Mouse (Mus musculus) intestine, embryonic 14.5 days (tissue): ENCODE data around the gene Spin2c. TPM values are rescaled to one million over a fixed set of nuclear protein-coding genes. Genes with fewer than 3 reads are reported as not detected.

ENCODE experiments used
- ATAC-seq: fragments of 200-750 bp; cut with Nextera tagmentation; replicated peaks from 2 replicates; pipeline ENCODE4 v1.8.0; 2017; ENCODE audit warnings: low read depth, moderate number of reproducible peaks, moderate TSS enrichment, moderate library complexity; ENCODE audit not compliant: low FRiP score, low TSS enrichment
- DNase-seq: peaks from one replicate; pipeline ENCODE4 v3.0.0-alpha.2; 2018; ENCODE audit warnings: low spot score
- H3K27ac ChIP-seq: fragments of 300-500 bp; sonication (generic); 2 replicates; pipeline ENCODE4 v1.5.1; 2014; ENCODE audit warnings: low read depth, mild to moderate bottlenecking, control low read depth
- H3K27me3 ChIP-seq: fragments of 300-500 bp; sonication (generic); replicated peaks from 2 replicates; pipeline ENCODE4 v1.6.1; 2014; ENCODE audit warnings: low read length, control low read depth; ENCODE audit not compliant: control insufficient read depth, insufficient read depth
- H3K36me3 ChIP-seq: fragments of 300-500 bp; sonication (generic); 2 replicates; pipeline ENCODE4 v1.6.1; 2014; ENCODE audit warnings: low read length, control low read depth; ENCODE audit not compliant: control insufficient read depth, insufficient read depth
- H3K4me1 ChIP-seq: fragments of 300-500 bp; sonication (generic); replicated peaks from 2 replicates; pipeline ENCODE4 v1.6.1; 2014; ENCODE audit warnings: low read length, control low read depth, mixed read lengths; ENCODE audit not compliant: control insufficient read depth, insufficient read depth
- H3K4me2 ChIP-seq: fragments of 300-500 bp; sonication (generic); 2 replicates; pipeline ENCODE4 v1.6.1; 2014; ENCODE audit warnings: low read length
- H3K4me3 ChIP-seq: fragments of 300-500 bp; sonication (generic); 2 replicates; pipeline ENCODE4 v1.5.1; 2014; ENCODE audit warnings: low read depth, low read length, control low read depth, mixed read lengths
- H3K9ac ChIP-seq: fragments of 300-500 bp; sonication (generic); 2 replicates; pipeline ENCODE4 v1.6.1; 2014; ENCODE audit warnings: mild to moderate bottlenecking, low read length
- H3K9me3 ChIP-seq: fragments of 300-500 bp; sonication (generic); 2 replicates; pipeline ENCODE4 v1.6.1; 2016; ENCODE audit warnings: low read length, control low read depth; ENCODE audit not compliant: control insufficient read depth
- WGBS: fragments of 180-500 bp; shearing (Covaris S2); extraction: QIAGEN DNeasy Blood & Tissue Kit; methylation state at CpG from one replicate; pipeline ENCODE4 v1.1.7; 2014; 5-methylcytosine and 5-hydroxymethylcytosine counted together
- polyA plus RNA-seq: library from polyadenylated mRNA; unstranded; fragments of >200 nt; fragmentation: Nextera tagmentation; extraction: Ambion mirVana; gene quantifications from 2 replicates; pipeline ENCODE4 v1.2.1, GENCODE M21; 2014

Gene Spin2c
- 16.9 and 21.8 TPM in 2 replicates for polyA plus RNA-seq

GRCm38 (mm10) chrX:153831951-153832561, at the start of gene Spin2c:
Spin2c (plus strand) TSS chrX:153832225.
- H3K4me2 ChIP-seq, result peak within 1 kb of the TSS; percentile 47
- no peaks in the 10 kb centered on the region for H3K4me1 ChIP-seq
- DNase-seq (peak; percentile 75), ATAC-seq (peak; percentile 96)
- 11% methylated on average over 22 of the region's 23 CpGs for WGBS
- H3K9me3 ChIP-seq, result no peaks in the 10 kb centered on the region
- H3K27ac ChIP-seq, result peak within 1 kb of the TSS; percentile 64
- no peaks in the 10 kb centered on the region for H3K27me3 ChIP-seq
- H3K9ac ChIP-seq, result peak within 1 kb of the TSS; percentile 38
- no peaks in the 10 kb centered on the region for H3K36me3 ChIP-seq
- H3K4me3 ChIP-seq, result peak within 1 kb of the TSS; percentile 51

GRCm38 (mm10) chrX:153832606-153833005, 581 bp downstream of the Spin2c start:
- no peaks in the 10 kb centered on the region for H3K4me1 ChIP-seq
- ATAC-seq (0 out of 2 replicates have a peak, but pooled peaks have one; percentile 62), DNase-seq (no peak)
- H3K9ac ChIP-seq, result peak overlapping the region; percentile 38
- 10% methylated on average over 14 of the region's 14 CpGs for WGBS
- no peaks in the 10 kb centered on the region for H3K27me3 ChIP-seq
- H3K9me3 ChIP-seq, result no peaks in the 10 kb centered on the region
- H3K4me2 ChIP-seq, result peak overlapping the region; percentile 47
- no peaks in the 10 kb centered on the region for H3K36me3 ChIP-seq
- no peak overlapping the region for H3K27ac ChIP-seq
- peak overlapping the region; percentile 51 for H3K4me3 ChIP-seq

Other genes starting within 250 kb of the Spin2c start
- gene Kctd12b, start 135.8 kb upstream of the Spin2c start, polyA plus RNA-seq, result 5.4 and 5.9 TPM in 2 replicates
- 96.0 and 101 TPM in 2 replicates for gene Nbdy, start 108.6 kb upstream of the Spin2c start, polyA plus RNA-seq
- not detected in 2 replicates for gene Samt1, start 180.4 kb downstream of the Spin2c start, polyA plus RNA-seq
- gene 4921511M17Rik, start 201.6 kb downstream of the Spin2c start, polyA plus RNA-seq, result not detected in 2 replicates
- gene Gm10057, start 222.8 kb downstream of the Spin2c start, polyA plus RNA-seq, result not detected in 2 replicates